Mouse (Mus musculus) stomach, embryonic 15.5 days (tissue): ENCODE results near the gene Abr. TPM values are rescaled to one million over a fixed set of nuclear protein-coding genes. Genes with fewer than 3 reads are reported as not detected.

Experiments
- ATAC-seq: fragments of 200-750 bp; cut with Nextera tagmentation; 2 replicates; pipeline ENCODE4 v1.8.0; 2017; ENCODE audit warnings: low read depth, moderate number of reproducible peaks, moderate TSS enrichment; ENCODE audit not compliant: insufficient read depth, low FRiP score
- H3K27ac ChIP-seq: fragments of 300-500 bp; sonication (generic); 2 replicates; pipeline ENCODE4 v1.5.1; 2015; ENCODE audit warnings: mild to moderate bottlenecking, inconsistent platforms
- H3K27me3 ChIP-seq: fragments of 300-500 bp; sonication (generic); replicated peaks from 2 replicates; pipeline ENCODE4 v1.6.1; 2015; ENCODE audit warnings: inconsistent platforms
- H3K36me3 ChIP-seq: fragments of 300-500 bp; sonication (generic); 2 replicates; pipeline ENCODE4 v1.6.1; 2015; ENCODE audit warnings: inconsistent platforms
- H3K4me1 ChIP-seq: fragments of 300-500 bp; sonication (generic); 2 replicates; pipeline ENCODE4 v1.6.1; 2015; ENCODE audit warnings: inconsistent platforms
- H3K4me2 ChIP-seq: fragments of 300-500 bp; sonication (generic); 2 replicates; pipeline ENCODE4 v1.6.1; 2015; ENCODE audit warnings: mild to moderate bottlenecking, inconsistent platforms
- H3K4me3 ChIP-seq: fragments of 300-500 bp; sonication (generic); replicated peaks from 2 replicates; pipeline ENCODE4 v1.5.1; 2015; ENCODE audit warnings: inconsistent platforms
- H3K9ac ChIP-seq: fragments of 300-500 bp; sonication (generic); 2 replicates; pipeline ENCODE4 v1.6.1; 2015; ENCODE audit warnings: inconsistent platforms
- H3K9me3 ChIP-seq: fragments of 300-500 bp; sonication (generic); 2 replicates; pipeline ENCODE4 v1.6.1; 2016; ENCODE audit warnings: inconsistent platforms
- WGBS: fragments of 180-500 bp; shearing (Covaris S2); methylation state at CpG from one replicate; pipeline ENCODE4 v1.1.7; 2015; 5-methylcytosine and 5-hydroxymethylcytosine counted together
- polyA plus RNA-seq: library from polyadenylated mRNA; unstranded; fragments of >200 nt; fragmentation: Nextera tagmentation; extraction: Ambion mirVana; gene quantifications from 2 replicates; pipeline ENCODE4 v1.2.1, GENCODE M21; 2015

Gene Abr
- polyA plus RNA-seq, 1 experiment from 2014 or later, result 37.4 TPM

GRCm38 (mm10) chr11:76461696-76462095, 160.4 kb downstream of the Abr start:
- WGBS, result 84% methylated on average over 5 of the region's 5 CpGs
- Histone ChIP-seq H3K4me1 (0 out of 2 replicates have a peak, but pooled peaks cover 4% of the 10 kb centered on the region), H3K4me2 (no peak overlapping the region), H3K4me3 (no peak overlapping the region), H3K9me3 (no peaks in the 10 kb centered on the region), H3K27me3 (no peaks in the 10 kb centered on the region), H3K36me3 (peaks cover 12% of the 10 kb centered on the region), H3K9ac (no peak overlapping the region), H3K27ac (no peak overlapping the region)
- no peak for ATAC-seq

GRCm38 (mm10) chr11:76461201-76461600, 160.9 kb downstream of the Abr start:
- peaks cover 12% of the 10 kb centered on the region for H3K36me3 ChIP-seq
- ATAC-seq, result no peak
- H3K27ac ChIP-seq, result no peak overlapping the region
- H3K27me3 ChIP-seq, result no peaks in the 10 kb centered on the region
- WGBS, result 55% methylated on average over 6 of the region's 6 CpGs
- no peak overlapping the region for H3K4me2 ChIP-seq
- no peak overlapping the region for H3K4me3 ChIP-seq
- no peaks in the 10 kb centered on the region for H3K9me3 ChIP-seq
- H3K9ac ChIP-seq, result no peak overlapping the region
- H3K4me1 ChIP-seq, result 0 out of 2 replicates have a peak, but pooled peaks cover 3% of the 10 kb centered on the region

GRCm38 (mm10) chr11:76459489-76459888, 162.6 kb downstream of the Abr start:
- Histone ChIP-seq H3K4me2 (no peak overlapping the region), H3K27ac (no peak overlapping the region), H3K4me1 (0 out of 2 replicates have a peak, but pooled peaks cover 3% of the 10 kb centered on the region), H3K9ac (no peak overlapping the region), H3K27me3 (no peaks in the 10 kb centered on the region), H3K4me3 (no peak overlapping the region), H3K9me3 (no peaks in the 10 kb centered on the region), H3K36me3 (peaks cover 19% of the 10 kb centered on the region)
- 59% methylated on average over 3 of the region's 3 CpGs for WGBS
- no peak for ATAC-seq

- Histone ChIP-seq H3K4me1 (0 out of 2 replicates have a peak, but pooled peaks cover 3% of the 10 kb centered on the region), H3K4me3 (no peak overlapping the region), H3K36me3 (peaks cover 22% of the 10 kb centered on the region), H3K27ac (no peak overlapping the region), H3K4me2 (no peak overlapping the region), H3K9ac (no peak overlapping the region), H3K27me3 (no peaks in the 10 kb centered on the region), H3K9me3 (no peaks in the 10 kb centered on the region)
- no peak for ATAC-seq
- 76% methylated on average over 9 of the region's 9 CpGs for WGBS
Measured at GRCm38 (mm10) chr11:76458730-76459129, 163.4 kb downstream of the Abr start.

GRCm38 (mm10) chr11:76456897-76457296, 165.2 kb downstream of the Abr start:
- Histone ChIP-seq H3K9ac (no peak overlapping the region), H3K4me2 (no peak overlapping the region), H3K4me3 (no peak overlapping the region), H3K27me3 (no peaks in the 10 kb centered on the region), H3K4me1 (0 out of 2 replicates have a peak, but pooled peaks cover 3% of the 10 kb centered on the region), H3K9me3 (no peaks in the 10 kb centered on the region), H3K36me3 (peaks cover 26% of the 10 kb centered on the region), H3K27ac (no peak overlapping the region)
- 75% methylated on average over 10 of the region's 10 CpGs for WGBS
- no peak for ATAC-seq

GRCm38 (mm10) chr11:76456233-76456632, 165.9 kb downstream of the Abr start:
- no peak overlapping the region for H3K9ac ChIP-seq
- peaks cover 26% of the 10 kb centered on the region for H3K36me3 ChIP-seq
- WGBS, result 19% methylated on average over 6 of the region's 6 CpGs
- H3K4me2 ChIP-seq, result no peak overlapping the region
- H3K4me3 ChIP-seq, result no peak overlapping the region
- no peaks in the 10 kb centered on the region for H3K27me3 ChIP-seq
- no peak overlapping the region for H3K27ac ChIP-seq
- peak; percentile 51 for ATAC-seq
- H3K9me3 ChIP-seq, result no peaks in the 10 kb centered on the region
- H3K4me1 ChIP-seq, result 0 out of 2 replicates have a peak, but pooled peaks cover under 1% of the 10 kb centered on the region

- Histone ChIP-seq H3K27me3 (no peaks in the 10 kb centered on the region), H3K4me2 (no peak overlapping the region), H3K4me1 (no peaks in the 10 kb centered on the region), H3K27ac (no peak overlapping the region), H3K9me3 (no peaks in the 10 kb centered on the region), H3K9ac (no peak overlapping the region), H3K36me3 (peaks cover 29% of the 10 kb centered on the region), H3K4me3 (no peak overlapping the region)
- 52% methylated on average over 5 of the region's 5 CpGs for WGBS
- no peak; the same call in 1 of the 2 replicates for ATAC-seq
Measured at GRCm38 (mm10) chr11:76454492-76454891, 167.6 kb downstream of the Abr start.

- no peak overlapping the region for H3K9ac ChIP-seq
- 39% methylated on average over 3 of the region's 3 CpGs for WGBS
- H3K4me3 ChIP-seq, result no peak overlapping the region
- H3K4me2 ChIP-seq, result no peak overlapping the region
- H3K27me3 ChIP-seq, result no peaks in the 10 kb centered on the region
- peaks cover 22% of the 10 kb centered on the region for H3K36me3 ChIP-seq
- peaks cover 17% of the 10 kb centered on the region for H3K4me1 ChIP-seq
- no peaks in the 10 kb centered on the region for H3K9me3 ChIP-seq
- peak overlapping the region; percentile 63 for H3K27ac ChIP-seq
- no peak for ATAC-seq
Measured at GRCm38 (mm10) chr11:76450202-76450561, 171.9 kb downstream of the Abr start.

- H3K27ac ChIP-seq, result peak overlapping the region; percentile 63
- no peak overlapping the region for H3K9ac ChIP-seq
- peaks cover 22% of the 10 kb centered on the region for H3K36me3 ChIP-seq
- 34% methylated on average over 15 of the region's 15 CpGs for WGBS
- H3K4me1 ChIP-seq, result peaks cover 17% of the 10 kb centered on the region
- no peaks in the 10 kb centered on the region for H3K27me3 ChIP-seq
- H3K4me3 ChIP-seq, result no peak overlapping the region
- H3K4me2 ChIP-seq, result no peak overlapping the region
- H3K9me3 ChIP-seq, result no peaks in the 10 kb centered on the region
- ATAC-seq, result peak; percentile 41; the same call in 1 of the 2 replicates
Measured at GRCm38 (mm10) chr11:76449520-76450201, 172.5 kb downstream of the Abr start.

GRCm38 (mm10) chr11:76446251-76446650, 175.9 kb downstream of the Abr start:
- 5% methylated on average over 10 of the region's 10 CpGs for WGBS
- Histone ChIP-seq H3K27me3 (no peaks in the 10 kb centered on the region), H3K4me2 (peak overlapping the region; percentile 16; the same call in 1 of the 2 replicates), H3K4me1 (peaks cover 17% of the 10 kb centered on the region), H3K9me3 (no peaks in the 10 kb centered on the region), H3K4me3 (no peak overlapping the region), H3K9ac (no peak overlapping the region), H3K27ac (no peak overlapping the region), H3K36me3 (0 out of 2 replicates have a peak, but pooled peaks cover 8% of the 10 kb centered on the region)
- ATAC-seq, result no peak

- Histone ChIP-seq H3K4me2 (no peak overlapping the region), H3K4me3 (no peak overlapping the region), H3K36me3 (0 out of 2 replicates have a peak, but pooled peaks cover 6% of the 10 kb centered on the region), H3K9ac (no peak overlapping the region), H3K27me3 (no peaks in the 10 kb centered on the region), H3K4me1 (peaks cover 17% of the 10 kb centered on the region), H3K27ac (no peak overlapping the region), H3K9me3 (no peaks in the 10 kb centered on the region)
- 56% methylated on average over 8 of the region's 8 CpGs for WGBS
- ATAC-seq, result no peak
Measured at GRCm38 (mm10) chr11:76445459-76445858, 176.7 kb downstream of the Abr start.

- peaks cover 27% of the 10 kb centered on the region for H3K4me1 ChIP-seq
- WGBS, result 28% methylated on average over 3 of the region's 3 CpGs
- no peak overlapping the region for H3K9ac ChIP-seq
- 0 out of 2 replicates have a peak, but pooled peaks cover 3% of the 10 kb centered on the region for H3K36me3 ChIP-seq
- H3K9me3 ChIP-seq, result no peaks in the 10 kb centered on the region
- H3K4me3 ChIP-seq, result no peak overlapping the region
- ATAC-seq, result no peak
- no peaks in the 10 kb centered on the region for H3K27me3 ChIP-seq
- H3K27ac ChIP-seq, result 0 out of 2 replicates have a peak overlapping the region, but pooled peaks have one; percentile 33
- no peak overlapping the region for H3K4me2 ChIP-seq
Measured at GRCm38 (mm10) chr11:76439666-76440065, 182.4 kb downstream of the Abr start.
